Mouse (Mus musculus): ENCODE results near the gene Ctsk.
A peak's percentile ranks its signal among the peaks of the same experiment; 100 is the strongest.

DNA sequence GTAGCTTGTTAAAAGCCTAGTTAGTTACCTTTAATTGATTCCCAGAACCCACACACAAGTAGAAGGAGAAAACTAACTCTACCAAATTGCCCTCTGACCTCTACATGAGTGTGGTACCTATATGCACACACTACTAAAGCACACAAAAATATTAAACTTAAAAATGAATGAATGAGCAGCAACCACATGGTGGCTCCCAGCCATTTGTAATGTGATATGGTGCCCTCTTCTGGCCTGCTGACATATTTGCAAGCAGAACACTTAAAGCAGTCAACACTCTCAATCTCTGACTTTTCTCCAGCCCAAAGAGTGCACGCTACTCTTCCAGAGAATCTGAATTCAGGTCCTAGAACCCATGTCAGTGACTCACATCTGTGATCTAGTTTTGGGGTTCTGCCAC, 48.6 kb upstream of the Ctsk start:
- peak; percentile 70 for TF ChIP-seq CTCF (IDR thresholded peaks at IDR 0.05; ENCODE audit: extremely low read depth, insufficient read depth, low read length)
- TF ChIP-seq POLR2A (IDR thresholded peaks at IDR 0.05; ENCODE audit: extremely low read depth, insufficient read depth, low read length), result no peak

Data from cortical plate, adult 2 months (tissue).